Mouse (Mus musculus): Measurements from ENCODE around the gene Abcb10. TPM values are rescaled to one million over a fixed set of nuclear protein-coding genes. Genes with fewer than 3 reads are reported as not detected.

Abcb10 gene
- polyA plus RNA-seq, 1 experiment from 2014 or later, result 11.1 TPM

GRCm38 (mm10) chr8:124011989-124012586 lies 29.2 kb upstream of the Abcb10 start:
- H3K4me2 ChIP-seq (ENCODE audit: low read length), result no peak overlapping the region
- H3K9me3 ChIP-seq (replicated peaks; ENCODE audit: control insufficient read depth, low read length), result no peaks in the 10 kb centered on the region
- H3K27ac ChIP-seq (ENCODE audit: low read depth, low read length), result no peak overlapping the region
- H3K4me1 ChIP-seq (ENCODE audit: control insufficient read depth, insufficient read depth, low read length), result no peaks in the 10 kb centered on the region
- no peaks in the 10 kb centered on the region for H3K27me3 ChIP-seq (replicated peaks; ENCODE audit: control insufficient read depth, insufficient read depth, low read length)
- ATAC-seq (no peak), DNase-seq (ENCODE audit: low spot score) (no peak)
- no peak overlapping the region for H3K4me3 ChIP-seq (ENCODE audit: low read depth, low read length)
- no peak overlapping the region for H3K9ac ChIP-seq (ENCODE audit: low read length)
- 97% methylated on average over 3 of the region's 3 CpGs for WGBS
- peaks cover 25% of the 10 kb centered on the region for H3K36me3 ChIP-seq (ENCODE audit: control insufficient read depth, insufficient read depth, low read length)

GRCm38 (mm10) chr8:124011580-124011979 lies 28.7 kb upstream of the Abcb10 start:
- Histone ChIP-seq H3K4me3 (ENCODE audit: low read depth, low read length) (no peak overlapping the region), H3K27me3 (replicated peaks; ENCODE audit: control insufficient read depth, insufficient read depth, low read length) (no peaks in the 10 kb centered on the region), H3K27ac (ENCODE audit: low read depth, low read length) (no peak overlapping the region), H3K4me1 (ENCODE audit: control insufficient read depth, insufficient read depth, low read length) (no peaks in the 10 kb centered on the region), H3K9me3 (replicated peaks; ENCODE audit: control insufficient read depth, low read length) (no peaks in the 10 kb centered on the region), H3K36me3 (ENCODE audit: control insufficient read depth, insufficient read depth, low read length) (peaks cover 30% of the 10 kb centered on the region), H3K4me2 (ENCODE audit: low read length) (no peak overlapping the region), H3K9ac (ENCODE audit: low read length) (no peak overlapping the region)
- DNase-seq (ENCODE audit: low spot score), result no peak
- ATAC-seq, result no peak
- 91% methylated on average over 3 of the region's 3 CpGs for WGBS

GRCm38 (mm10) chr8:124007829-124008228 lies 24.9 kb upstream of the Abcb10 start:
- no peak overlapping the region for H3K27ac ChIP-seq (ENCODE audit: low read depth, low read length)
- H3K36me3 ChIP-seq (ENCODE audit: control insufficient read depth, insufficient read depth, low read length), result peaks cover 66% of the 10 kb centered on the region
- no peak overlapping the region for H3K4me2 ChIP-seq (ENCODE audit: low read length)
- no peaks in the 10 kb centered on the region for H3K4me1 ChIP-seq (ENCODE audit: control insufficient read depth, insufficient read depth, low read length)
- WGBS, result 90% methylated on average over 6 of the region's 6 CpGs
- no peaks in the 10 kb centered on the region for H3K9me3 ChIP-seq (replicated peaks; ENCODE audit: control insufficient read depth, low read length)
- no peak for DNase-seq (ENCODE audit: low spot score)
- no peak for ATAC-seq
- H3K27me3 ChIP-seq (replicated peaks; ENCODE audit: control insufficient read depth, insufficient read depth, low read length), result no peaks in the 10 kb centered on the region
- no peak overlapping the region for H3K9ac ChIP-seq (ENCODE audit: low read length)
- H3K4me3 ChIP-seq (ENCODE audit: low read depth, low read length), result no peak overlapping the region

- H3K36me3 ChIP-seq (ENCODE audit: control insufficient read depth, insufficient read depth, low read length), result peaks cover 66% of the 10 kb centered on the region
- H3K4me2 ChIP-seq (ENCODE audit: low read length), result no peak overlapping the region
- no peak for ATAC-seq
- no peaks in the 10 kb centered on the region for H3K27me3 ChIP-seq (replicated peaks; ENCODE audit: control insufficient read depth, insufficient read depth, low read length)
- no peak overlapping the region for H3K27ac ChIP-seq (ENCODE audit: low read depth, low read length)
- no peak for DNase-seq (ENCODE audit: low spot score)
- no peaks in the 10 kb centered on the region for H3K9me3 ChIP-seq (replicated peaks; ENCODE audit: control insufficient read depth, low read length)
- no peak overlapping the region for H3K9ac ChIP-seq (ENCODE audit: low read length)
- WGBS, result 94% methylated on average over 10 of the region's 10 CpGs
- no peak overlapping the region for H3K4me3 ChIP-seq (ENCODE audit: low read depth, low read length)
- H3K4me1 ChIP-seq (ENCODE audit: control insufficient read depth, insufficient read depth, low read length), result no peaks in the 10 kb centered on the region
Observed at GRCm38 (mm10) chr8:124002546-124003108, 19.7 kb upstream of the Abcb10 start.

GRCm38 (mm10) chr8:123999568-123999967 lies 16.6 kb upstream of the Abcb10 start:
- no peak for DNase-seq (ENCODE audit: low spot score)
- Histone ChIP-seq H3K4me2 (ENCODE audit: low read length) (no peak overlapping the region), H3K27ac (ENCODE audit: low read depth, low read length) (no peak overlapping the region), H3K9me3 (replicated peaks; ENCODE audit: control insufficient read depth, low read length) (no peaks in the 10 kb centered on the region), H3K27me3 (replicated peaks; ENCODE audit: control insufficient read depth, insufficient read depth, low read length) (no peaks in the 10 kb centered on the region), H3K9ac (ENCODE audit: low read length) (no peak overlapping the region), H3K4me3 (ENCODE audit: low read depth, low read length) (no peak overlapping the region), H3K4me1 (ENCODE audit: control insufficient read depth, insufficient read depth, low read length) (no peaks in the 10 kb centered on the region), H3K36me3 (ENCODE audit: control insufficient read depth, insufficient read depth, low read length) (peaks cover 53% of the 10 kb centered on the region)
- no peak for ATAC-seq
- WGBS, result 88% methylated on average over 2 of the region's 2 CpGs

- Histone ChIP-seq H3K9ac (ENCODE audit: low read length) (no peak overlapping the region), H3K4me1 (ENCODE audit: control insufficient read depth, insufficient read depth, low read length) (no peaks in the 10 kb centered on the region), H3K36me3 (ENCODE audit: control insufficient read depth, insufficient read depth, low read length) (peaks cover 15% of the 10 kb centered on the region), H3K9me3 (replicated peaks; ENCODE audit: control insufficient read depth, low read length) (no peaks in the 10 kb centered on the region), H3K4me2 (ENCODE audit: low read length) (no peak overlapping the region), H3K27me3 (replicated peaks; ENCODE audit: control insufficient read depth, insufficient read depth, low read length) (no peaks in the 10 kb centered on the region), H3K4me3 (ENCODE audit: low read depth, low read length) (no peak overlapping the region), H3K27ac (ENCODE audit: low read depth, low read length) (no peak overlapping the region)
- ATAC-seq (no peak), DNase-seq (ENCODE audit: low spot score) (no peak)
- 90% methylated on average over 3 of the region's 3 CpGs for WGBS
Observed at GRCm38 (mm10) chr8:123993997-123994396, 11.1 kb upstream of the Abcb10 start.

GRCm38 (mm10) chr8:123993597-123993996 lies 10.7 kb upstream of the Abcb10 start:
- Histone ChIP-seq H3K36me3 (ENCODE audit: control insufficient read depth, insufficient read depth, low read length) (peaks cover 15% of the 10 kb centered on the region), H3K27ac (ENCODE audit: low read depth, low read length) (no peak overlapping the region), H3K9ac (ENCODE audit: low read length) (no peak overlapping the region), H3K27me3 (replicated peaks; ENCODE audit: control insufficient read depth, insufficient read depth, low read length) (no peaks in the 10 kb centered on the region), H3K4me3 (ENCODE audit: low read depth, low read length) (no peak overlapping the region), H3K4me2 (ENCODE audit: low read length) (no peak overlapping the region), H3K9me3 (replicated peaks; ENCODE audit: control insufficient read depth, low read length) (no peaks in the 10 kb centered on the region), H3K4me1 (ENCODE audit: control insufficient read depth, insufficient read depth, low read length) (no peaks in the 10 kb centered on the region)
- 91% methylated on average over 5 of the region's 5 CpGs for WGBS
- DNase-seq (ENCODE audit: low spot score), result no peak
- no peak for ATAC-seq

- Histone ChIP-seq H3K4me1 (ENCODE audit: control insufficient read depth, insufficient read depth, low read length) (no peaks in the 10 kb centered on the region), H3K27me3 (replicated peaks; ENCODE audit: control insufficient read depth, insufficient read depth, low read length) (no peaks in the 10 kb centered on the region), H3K4me2 (ENCODE audit: low read length) (no peak overlapping the region), H3K4me3 (ENCODE audit: low read depth, low read length) (no peak overlapping the region), H3K9ac (ENCODE audit: low read length) (no peak overlapping the region), H3K9me3 (replicated peaks; ENCODE audit: control insufficient read depth, low read length) (no peaks in the 10 kb centered on the region), H3K36me3 (ENCODE audit: control insufficient read depth, insufficient read depth, low read length) (peaks cover 15% of the 10 kb centered on the region), H3K27ac (ENCODE audit: low read depth, low read length) (no peak overlapping the region)
- peak; percentile 44 for DNase-seq (ENCODE audit: low spot score)
- 71% methylated on average over 8 of the region's 8 CpGs for WGBS
- no peak for ATAC-seq
Observed at GRCm38 (mm10) chr8:123992587-123992986, 9.7 kb upstream of the Abcb10 start.

GRCm38 (mm10) chr8:123990277-123991049 lies 7.5 kb upstream of the Abcb10 start:
- H3K9me3 ChIP-seq (replicated peaks; ENCODE audit: control insufficient read depth, low read length), result no peaks in the 10 kb centered on the region
- no peak overlapping the region for H3K27ac ChIP-seq (ENCODE audit: low read depth, low read length)
- no peaks in the 10 kb centered on the region for H3K27me3 ChIP-seq (replicated peaks; ENCODE audit: control insufficient read depth, insufficient read depth, low read length)
- no peak overlapping the region for H3K4me3 ChIP-seq (ENCODE audit: low read depth, low read length)
- no peak overlapping the region for H3K4me2 ChIP-seq (ENCODE audit: low read length)
- ATAC-seq (no peak), DNase-seq (ENCODE audit: low spot score) (no peak)
- no peak overlapping the region for H3K9ac ChIP-seq (ENCODE audit: low read length)
- H3K4me1 ChIP-seq (ENCODE audit: control insufficient read depth, insufficient read depth, low read length), result no peaks in the 10 kb centered on the region
- WGBS, result 89% methylated on average over 13 of the region's 13 CpGs
- no peaks in the 10 kb centered on the region for H3K36me3 ChIP-seq (ENCODE audit: control insufficient read depth, insufficient read depth, low read length)

All from forebrain, embryonic 14.5 days (tissue).